Mouse (Mus musculus) cortical plate, adult 2 months (tissue): ENCODE data around the gene Cmss1.

Source experiments
- CTCF ChIP-seq: fragments of 200-500 bp; IDR thresholded peaks from 2 replicates; pipeline ENCODE4 v1.5.1; 2011; ENCODE audit warnings: mild to moderate bottlenecking, control low read depth, low read length; ENCODE audit not compliant: insufficient read depth; ENCODE audit errors: extremely low read depth
- POLR2A ChIP-seq: fragments of 200-500 bp; IDR thresholded peaks from 2 replicates; pipeline ENCODE4 v1.6.1; 2011; ENCODE audit warnings: mild to moderate bottlenecking, low read length, control low read depth; ENCODE audit not compliant: insufficient read depth; ENCODE audit errors: extremely low read depth

DNA sequence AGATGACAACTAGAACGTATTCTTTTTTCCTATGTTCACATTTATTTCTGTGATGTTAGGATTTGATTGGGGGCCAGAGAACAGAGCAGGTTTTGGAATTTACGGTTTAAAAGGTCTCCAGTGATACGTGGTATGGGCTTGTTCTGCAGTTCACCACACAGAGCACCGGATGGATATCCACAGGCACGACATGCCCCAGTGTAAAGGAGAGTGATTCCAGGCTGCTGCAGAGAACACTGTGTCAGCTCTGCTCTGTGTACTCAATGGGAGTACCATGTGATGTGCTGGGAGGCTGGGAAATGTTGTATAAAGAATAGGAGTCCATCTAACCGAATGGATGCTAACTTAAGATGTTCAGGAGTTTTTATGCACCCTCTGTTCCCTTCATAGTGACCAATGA, 252.7 kb downstream of the Cmss1 start:
- TF ChIP-seq CTCF (no peak), POLR2A (no peak)
